Mouse (Mus musculus): ENCODE data around the gene Lhpp. TPM values are rescaled to one million over a fixed set of nuclear protein-coding genes. Genes with fewer than 3 reads are reported as not detected.
A peak's percentile ranks its signal among the peaks of the same experiment; 100 is the strongest.

Gene Lhpp
- polyA plus RNA-seq, 1 experiment, result 4.7 TPM

GRCm38 (mm10) chr7:132631313-132631712 is 20.9 kb downstream of the Lhpp start:
- H3K27me3 ChIP-seq (ENCODE audit: control insufficient read depth, insufficient read depth, insufficient read length), result peaks cover 29% of the 10 kb centered on the region
- no peak overlapping the region for H3K4me3 ChIP-seq
- no peaks in the 10 kb centered on the region for H3K36me3 ChIP-seq (ENCODE audit: control insufficient read depth, insufficient read depth)
- no peak for TF ChIP-seq POLR2AphosphoS2 (IDR thresholded peaks at IDR 0.05; ENCODE audit: insufficient read length, low read depth)
- no peak for TF ChIP-seq TCF12 (IDR thresholded peaks at IDR 0.05; ENCODE audit: insufficient read depth, poor library complexity, severe bottlenecking)
- no peak for TF ChIP-seq TCF3 (IDR thresholded peaks at IDR 0.05; ENCODE audit: insufficient read length, low read depth)
- no peak overlapping the region for H3K4me2 ChIP-seq (ENCODE audit: low read depth)
- H3K79me2 ChIP-seq (ENCODE audit: control insufficient read depth, insufficient read depth), result no peaks in the 10 kb centered on the region
- no peak overlapping the region for H3ac ChIP-seq (ENCODE audit: control insufficient read depth, insufficient read length)

- Histone ChIP-seq H3ac (ENCODE audit: control insufficient read depth, insufficient read length) (no peak overlapping the region), H3K79me2 (ENCODE audit: control insufficient read depth, insufficient read depth) (no peaks in the 10 kb centered on the region), H3K27me3 (ENCODE audit: control insufficient read depth, insufficient read depth, insufficient read length) (peaks cover 14% of the 10 kb centered on the region), H3K4me2 (ENCODE audit: low read depth) (no peak overlapping the region), H3K4me3 (no peak overlapping the region), H3K36me3 (ENCODE audit: control insufficient read depth, insufficient read depth) (no peaks in the 10 kb centered on the region)
- TF ChIP-seq MYOG (IDR thresholded peaks at IDR 0.05; ENCODE audit: control insufficient read depth in 1 of 3, insufficient read depth in 1 of 3, insufficient read length in 2 of 3, low read depth in 2 of 3) (no peak), TCF3 (IDR thresholded peaks at IDR 0.05; ENCODE audit: insufficient read length, low read depth) (no peak), SRF (IDR thresholded peaks at IDR 0.05; ENCODE audit: control insufficient read depth, insufficient read length, low read depth) (no peak), TCF12 (IDR thresholded peaks at IDR 0.05; ENCODE audit: insufficient read depth, poor library complexity, severe bottlenecking) (no peak), MYOD1 (IDR thresholded peaks at IDR 0.05; ENCODE audit: control insufficient read depth in 1 of 3, insufficient read length in 2 of 3, low read depth in 2 of 3) (no peak), USF1 (IDR thresholded peaks at IDR 0.05; ENCODE audit: low read depth) (no peak), POLR2A (IDR thresholded peaks at IDR 0.05; ENCODE audit: insufficient read length, low read depth) (no peak), MAX (IDR thresholded peaks at IDR 0.05; ENCODE audit: low read depth) (no peak), REST (IDR thresholded peaks at IDR 0.05; ENCODE audit: insufficient read depth, insufficient read length) (no peak), CEBPB (IDR thresholded peaks at IDR 0.05; ENCODE audit: insufficient read depth, poor library complexity, severe bottlenecking) (no peak), E2F4 (IDR thresholded peaks at IDR 0.05; ENCODE audit: insufficient read depth) (no peak)
Measured at GRCm38 (mm10) chr7:132637292-132637691, 26.9 kb downstream of the Lhpp start.

DNA sequence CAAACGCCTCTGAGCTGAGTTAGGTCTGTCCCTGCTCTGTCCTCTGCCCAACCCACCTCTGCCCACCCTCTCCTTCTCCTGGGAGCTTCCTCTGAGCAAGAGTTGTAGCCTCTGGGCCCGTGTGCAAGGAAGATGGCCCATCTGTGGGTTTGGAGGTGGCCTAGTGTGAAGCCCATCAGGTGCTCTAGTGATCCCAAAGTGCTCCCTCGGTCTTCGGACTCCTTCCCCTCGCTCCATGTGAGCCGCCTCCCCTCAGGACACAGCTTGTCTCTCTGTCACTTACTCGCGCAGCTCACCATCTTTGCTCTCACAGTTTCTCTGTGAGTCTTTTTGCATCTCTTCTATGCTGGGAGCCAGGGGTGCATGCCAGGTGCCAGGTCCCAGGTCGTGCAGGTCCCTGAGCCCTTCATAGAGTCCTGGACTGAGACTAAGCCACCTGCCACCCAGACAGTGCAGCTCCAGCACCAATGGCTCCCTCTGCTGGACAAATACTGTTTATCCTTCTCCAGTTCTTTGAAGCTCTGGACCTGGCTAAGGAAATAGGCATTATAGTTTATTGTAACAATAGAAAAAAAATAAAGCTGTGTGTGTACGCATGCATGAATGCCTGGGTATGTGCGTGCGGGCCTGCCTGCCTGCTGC is 28.1 kb downstream of the Lhpp start:
- peak in 1 of 3 experiments; percentile 28 for TF ChIP-seq MYOD1 (IDR thresholded peaks at IDR 0.05; ENCODE audit: control insufficient read depth in 1 of 3, insufficient read length in 2 of 3, low read depth in 2 of 3)
- TF ChIP-seq POLR2A (IDR thresholded peaks at IDR 0.05; ENCODE audit: insufficient read length, low read depth), result no peak
- no peak overlapping the region for H3ac ChIP-seq (ENCODE audit: control insufficient read depth, insufficient read length)
- no peak overlapping the region for H3K4me3 ChIP-seq
- H3K4me2 ChIP-seq (ENCODE audit: low read depth), result no peak overlapping the region
- H3K79me2 ChIP-seq (ENCODE audit: control insufficient read depth, insufficient read depth), result no peaks in the 10 kb centered on the region
- H3K27me3 ChIP-seq (ENCODE audit: control insufficient read depth, insufficient read depth, insufficient read length), result peaks cover 14% of the 10 kb centered on the region
- H3K36me3 ChIP-seq (ENCODE audit: control insufficient read depth, insufficient read depth), result no peaks in the 10 kb centered on the region

GRCm38 (mm10) chr7:132640946-132641345 is 30.5 kb downstream of the Lhpp start:
- no peak overlapping the region for H3ac ChIP-seq (ENCODE audit: control insufficient read depth, insufficient read length)
- no peak overlapping the region for H3K4me2 ChIP-seq (ENCODE audit: low read depth)
- no peaks in the 10 kb centered on the region for H3K36me3 ChIP-seq (ENCODE audit: control insufficient read depth, insufficient read depth)
- peaks cover 13% of the 10 kb centered on the region for H3K27me3 ChIP-seq (ENCODE audit: control insufficient read depth, insufficient read depth, insufficient read length)
- no peaks in the 10 kb centered on the region for H3K79me2 ChIP-seq (ENCODE audit: control insufficient read depth, insufficient read depth)
- H3K4me3 ChIP-seq, result no peak overlapping the region
- TF ChIP-seq E2F4 (IDR thresholded peaks at IDR 0.05; ENCODE audit: insufficient read depth) (no peak), MYOD1 (IDR thresholded peaks at IDR 0.05; ENCODE audit: control insufficient read depth in 1 of 3, insufficient read length in 2 of 3, low read depth in 2 of 3) (no peak), CEBPB (IDR thresholded peaks at IDR 0.05; ENCODE audit: insufficient read depth, poor library complexity, severe bottlenecking) (no peak), MYOG (IDR thresholded peaks at IDR 0.05; ENCODE audit: control insufficient read depth in 1 of 3, insufficient read depth in 1 of 3, insufficient read length in 2 of 3, low read depth in 2 of 3) (peak in 1 of 3 experiments; percentile 48)

DNA sequence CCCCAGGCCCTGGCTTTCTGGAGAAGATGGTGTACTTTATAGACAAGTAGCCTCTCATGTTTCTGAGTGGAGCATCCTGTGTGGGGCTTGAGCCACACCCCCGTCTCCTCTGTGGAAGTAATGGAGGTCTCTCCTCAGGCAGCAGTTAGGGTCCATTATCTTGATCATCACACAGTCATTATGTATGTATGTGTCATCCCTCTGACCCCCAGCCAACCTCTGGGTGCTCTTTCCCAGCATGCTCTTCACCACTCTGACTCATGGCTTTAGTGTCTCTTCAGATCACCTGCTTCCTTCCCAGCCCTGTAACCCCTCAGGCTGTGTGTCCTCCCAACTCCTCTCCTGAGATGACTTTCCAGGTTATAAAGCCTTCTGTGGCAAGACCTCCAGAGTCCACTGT is 31.2 kb downstream of the Lhpp start:
- H3K79me2 ChIP-seq (ENCODE audit: control insufficient read depth, insufficient read depth), result no peaks in the 10 kb centered on the region
- no peaks in the 10 kb centered on the region for H3K36me3 ChIP-seq (ENCODE audit: control insufficient read depth, insufficient read depth)
- H3ac ChIP-seq (ENCODE audit: control insufficient read depth, insufficient read length), result no peak overlapping the region
- H3K27me3 ChIP-seq (ENCODE audit: control insufficient read depth, insufficient read depth, insufficient read length), result peaks cover 6% of the 10 kb centered on the region
- no peak overlapping the region for H3K4me3 ChIP-seq
- TF ChIP-seq TCF12 (IDR thresholded peaks at IDR 0.05; ENCODE audit: insufficient read depth, poor library complexity, severe bottlenecking) (no peak), POLR2AphosphoS2 (IDR thresholded peaks at IDR 0.05; ENCODE audit: insufficient read length, low read depth) (no peak), E2F4 (IDR thresholded peaks at IDR 0.05; ENCODE audit: insufficient read depth) (no peak), USF1 (IDR thresholded peaks at IDR 0.05; ENCODE audit: low read depth) (no peak), MYOD1 (IDR thresholded peaks at IDR 0.05; ENCODE audit: control insufficient read depth in 1 of 3, insufficient read length in 2 of 3, low read depth in 2 of 3) (no peak), SRF (IDR thresholded peaks at IDR 0.05; ENCODE audit: control insufficient read depth, insufficient read length, low read depth) (no peak), CEBPB (IDR thresholded peaks at IDR 0.05; ENCODE audit: insufficient read depth, poor library complexity, severe bottlenecking) (no peak), POLR2A (IDR thresholded peaks at IDR 0.05; ENCODE audit: insufficient read length, low read depth) (no peak), MAX (IDR thresholded peaks at IDR 0.05; ENCODE audit: low read depth) (no peak), MYOG (IDR thresholded peaks at IDR 0.05; ENCODE audit: control insufficient read depth in 1 of 3, insufficient read depth in 1 of 3, insufficient read length in 2 of 3, low read depth in 2 of 3) (no peak), REST (IDR thresholded peaks at IDR 0.05; ENCODE audit: insufficient read depth, insufficient read length) (no peak), TCF3 (IDR thresholded peaks at IDR 0.05; ENCODE audit: insufficient read length, low read depth) (no peak)
- H3K4me2 ChIP-seq (ENCODE audit: low read depth), result no peak overlapping the region

Measured in myocyte (in vitro differentiated cells).